Mouse (Mus musculus) CH12.LX (cell line): Measurements from ENCODE around the gene Mettl6. TPM values are rescaled to one million over a fixed set of nuclear protein-coding genes. Genes with fewer than 3 reads are reported as not detected.

Experiments
- DNase-seq: peaks from one replicate; pipeline ENCODE4 v3.0.0-alpha.2; 2013; ENCODE audit errors: extremely low read depth
- H3K27ac ChIP-seq: 2 replicates; pipeline ENCODE4 v1.5.1; 2012; ENCODE audit warnings: low read depth, mild to moderate bottlenecking, control low read depth, moderate library complexity; ENCODE audit not compliant: insufficient read depth
- H3K27me3 ChIP-seq: replicated peaks from 2 replicates; pipeline ENCODE3; 2012; ENCODE audit warnings: inconsistent platforms
- H3K36me3 ChIP-seq, 2 experiments: replicated peaks in 1 of 2; 2 replicates each; pipeline versions ENCODE3 to v1.6.1; 2012; ENCODE audit warnings: inconsistent platforms in 1 of 2, low read length in 1 of 2, mild to moderate bottlenecking in 1 of 2, mixed read lengths in 1 of 2, moderate library complexity in 1 of 2; ENCODE audit not compliant: control insufficient read depth in 1 of 2, insufficient read depth in 1 of 2
- H3K4me1 ChIP-seq, 2 experiments: 2 replicates each; pipeline ENCODE4 v1.6.1; 2012; ENCODE audit warnings: inconsistent platforms in 1 of 2, moderate library complexity in 1 of 2; ENCODE audit not compliant: insufficient read depth in 2 of 2, control insufficient read depth in 1 of 2
- H3K4me2 ChIP-seq: 2 replicates; pipeline ENCODE4 v1.6.1; 2012; ENCODE audit warnings: low read depth, mild to moderate bottlenecking, control low read depth; ENCODE audit not compliant: poor library complexity, insufficient read depth, severe bottlenecking
- H3K4me3 ChIP-seq, 3 experiments: fragments of 150-350 bp in 1 of 3; sonication (generic) in 1 of 3; replicated peaks in 1 of 3; 2 replicates each; pipeline versions ENCODE3 to v1.5.1; 2011 to 2012; ENCODE audit warnings: low read depth in 2 of 3, low read length in 2 of 3, mild to moderate bottlenecking in 2 of 3, moderate library complexity in 2 of 3, control low read depth in 1 of 3, improper control_type of control experiment in 1 of 3, inconsistent platforms in 1 of 3, mixed read lengths in 1 of 3; ENCODE audit not compliant: poor library complexity in 1 of 3
- H3K79me2 ChIP-seq: replicated peaks from 2 replicates; pipeline ENCODE4 v1.6.1; 2012; ENCODE audit warnings: mild to moderate bottlenecking, moderate library complexity; ENCODE audit not compliant: control insufficient read depth, poor library complexity, insufficient read depth, severe bottlenecking; ENCODE audit errors: extremely low read depth
- H3K9ac ChIP-seq: 2 replicates; pipeline ENCODE4 v1.6.1; 2012; ENCODE audit warnings: low read depth, mild to moderate bottlenecking, control low read depth, moderate library complexity; ENCODE audit not compliant: insufficient read depth
- H3K9me3 ChIP-seq: replicated peaks from 2 replicates; pipeline ENCODE3; 2012; ENCODE audit warnings: low read length, inconsistent platforms, mixed read lengths
- BHLHE40 ChIP-seq: IDR thresholded peaks from 2 replicates; pipeline ENCODE4 v1.6.1; 2011; ENCODE audit warnings: mild to moderate bottlenecking, low read depth, low read length, improper control_type of control experiment
- CHD1 ChIP-seq: IDR thresholded peaks from 2 replicates; pipeline ENCODE4 v1.6.1; 2012; ENCODE audit warnings: low read depth, low read length, improper control_type of control experiment, inconsistent platforms
- CHD2 ChIP-seq: IDR thresholded peaks from 2 replicates; pipeline ENCODE4 v1.6.1; 2011; ENCODE audit warnings: low read length, improper control_type of control experiment
- CTCF ChIP-seq, 2 experiments: IDR thresholded peaks in 1 of 2; conservative IDR thresholded peaks in 1 of 2; 2 replicates each; pipeline ENCODE4 v1.5.1; 2011 to 2012; ENCODE audit warnings: low read depth in 2 of 2, low read length in 2 of 2, improper control_type of control experiment in 1 of 2, inconsistent platforms in 1 of 2, mild to moderate bottlenecking in 1 of 2, moderate library complexity in 1 of 2
- E2F4 ChIP-seq: IDR thresholded peaks from 2 replicates; pipeline ENCODE4 v1.6.1; 2011; ENCODE audit warnings: low read depth, low read length, improper control_type of control experiment; ENCODE audit not compliant: insufficient replicate concordance
- ELF1 ChIP-seq: IDR thresholded peaks from 2 replicates; pipeline ENCODE4 v1.6.1; 2014; ENCODE audit warnings: low read depth, mild to moderate bottlenecking, inconsistent platforms, low read length, improper control_type of control experiment
- EP300 ChIP-seq: IDR thresholded peaks from 2 replicates; pipeline ENCODE4 v1.6.1; 2011; ENCODE audit warnings: low read length, improper control_type of control experiment
- ETS1 ChIP-seq: conservative IDR thresholded peaks from 2 replicates; pipeline ENCODE4 v1.6.1; 2012; ENCODE audit warnings: low read depth, mild to moderate bottlenecking, inconsistent platforms, low read length, improper control_type of control experiment, moderate library complexity
- GABPA ChIP-seq: IDR thresholded peaks from 2 replicates; pipeline ENCODE4 v1.6.1; 2012; ENCODE audit warnings: low read depth, low read length, improper control_type of control experiment, inconsistent platforms; ENCODE audit not compliant: insufficient replicate concordance
- HCFC1 ChIP-seq: IDR thresholded peaks from 2 replicates; pipeline ENCODE4 v1.6.1; 2012; ENCODE audit warnings: low read depth, mild to moderate bottlenecking, inconsistent platforms, low read length, improper control_type of control experiment
- IRF4 ChIP-seq: IDR thresholded peaks from 2 replicates; pipeline ENCODE4 v1.6.1; 2014; ENCODE audit warnings: low read depth, mild to moderate bottlenecking, inconsistent platforms, low read length, improper control_type of control experiment
- JUN ChIP-seq: IDR thresholded peaks from 2 replicates; pipeline ENCODE4 v1.6.1; 2011; ENCODE audit warnings: low read depth, mild to moderate bottlenecking, low read length, improper control_type of control experiment, moderate library complexity; ENCODE audit not compliant: insufficient read depth
- MAFK ChIP-seq: IDR thresholded peaks from 2 replicates; pipeline ENCODE4 v1.6.1; 2011; ENCODE audit warnings: low read length, improper control_type of control experiment; ENCODE audit not compliant: insufficient replicate concordance
- MAX ChIP-seq: IDR thresholded peaks from 2 replicates; pipeline ENCODE4 v1.6.1; 2011; ENCODE audit warnings: low read length, improper control_type of control experiment
- MXI1 ChIP-seq: IDR thresholded peaks from 2 replicates; pipeline ENCODE4 v1.6.1; 2011; ENCODE audit warnings: mild to moderate bottlenecking, low read depth, low read length, improper control_type of control experiment
- MYC ChIP-seq: IDR thresholded peaks from 2 replicates; pipeline ENCODE4 v1.6.1; 2011; ENCODE audit warnings: low read depth, mild to moderate bottlenecking, improper control_type of control experiment, low read length
- PAX5 ChIP-seq: IDR thresholded peaks from 2 replicates; pipeline ENCODE4 v1.6.1; 2012; ENCODE audit warnings: low read length, inconsistent platforms, mixed read lengths
- POLR2A ChIP-seq: IDR thresholded peaks from 2 replicates; pipeline ENCODE4 v1.6.1; 2011; ENCODE audit warnings: low read depth, mild to moderate bottlenecking, improper control_type of control experiment, low read length
- POLR2AphosphoS2 ChIP-seq: IDR thresholded peaks from 2 replicates; pipeline ENCODE4 v1.6.1; 2011; ENCODE audit warnings: low read depth, low read length, improper control_type of control experiment
- RAD21 ChIP-seq: IDR thresholded peaks from 2 replicates; pipeline ENCODE4 v1.6.1; 2011; ENCODE audit warnings: low read depth, mild to moderate bottlenecking, low read length, improper control_type of control experiment, moderate library complexity
- RCOR1 ChIP-seq: conservative IDR thresholded peaks from 2 replicates; pipeline ENCODE4 v1.6.1; 2012; ENCODE audit warnings: low read depth, mild to moderate bottlenecking, inconsistent platforms, low read length, improper control_type of control experiment
- SIN3A ChIP-seq: IDR thresholded peaks from 2 replicates; pipeline ENCODE4 v1.6.1; 2012; ENCODE audit warnings: low read length, improper control_type of control experiment, inconsistent platforms
- SMC3 ChIP-seq: IDR thresholded peaks from 2 replicates; pipeline ENCODE4 v1.6.1; 2011; ENCODE audit warnings: low read depth, low read length, improper control_type of control experiment
- TBP ChIP-seq: conservative IDR thresholded peaks from 2 replicates; pipeline ENCODE4 v1.6.1; 2011; ENCODE audit warnings: low read depth, low read length, improper control_type of control experiment
- TCF12 ChIP-seq: IDR thresholded peaks from 2 replicates; pipeline ENCODE4 v1.6.1; 2014; ENCODE audit warnings: low read depth, mild to moderate bottlenecking, inconsistent platforms, low read length, improper control_type of control experiment
- USF1 ChIP-seq: IDR thresholded peaks from 2 replicates; pipeline ENCODE4 v1.6.1; 2014; ENCODE audit warnings: low read depth, mild to moderate bottlenecking, inconsistent platforms, low read length, improper control_type of control experiment
- ZC3H11A ChIP-seq: IDR thresholded peaks from 2 replicates; pipeline ENCODE4 v1.6.1; 2012; ENCODE audit warnings: low read depth, mild to moderate bottlenecking, inconsistent platforms, low read length, improper control_type of control experiment
- ZKSCAN1 ChIP-seq: IDR thresholded peaks from 2 replicates; pipeline ENCODE4 v1.6.1; 2012; ENCODE audit warnings: low read depth, inconsistent platforms, low read length, improper control_type of control experiment, borderline replicate concordance
- ZMIZ1 ChIP-seq: IDR thresholded peaks from 2 replicates; pipeline ENCODE4 v1.6.1; 2012; ENCODE audit warnings: low read depth, mild to moderate bottlenecking, inconsistent platforms, low read length, improper control_type of control experiment
- ZNF384 ChIP-seq: IDR thresholded peaks from 2 replicates; pipeline ENCODE4 v1.6.1; 2012; ENCODE audit warnings: low read depth, low read length, improper control_type of control experiment, inconsistent platforms
- dilution Hi-C: fragments of 300-500 bp; cut with MboI; formaldehyde crosslinking; loops from 2 replicates; pipeline ENCODE4 v1.14.3; 2020; ENCODE audit warnings: low sequenced_read_pairs; ENCODE audit not compliant: extremely low pct_unique_long_range_greater_than_20kb, extremely low pct_ligation_motif_present
- in situ Hi-C: fragments of 300-500 bp; cut with MboI; formaldehyde crosslinking; loops from 3 replicates; pipeline ENCODE4 v1.14.3; 2019; ENCODE audit warnings: low sequenced_read_pairs, low pct_ligation_motif_present, low pct_unique_long_range_greater_than_20kb, mixed read lengths
- polyA plus RNA-seq: library from polyadenylated mRNA; unstranded; fragments of >175 nt; gene quantifications from 2 replicates; pipeline ENCODE4 v1.2.1, GENCODE M21; 2012; ENCODE audit warnings: low read depth; ENCODE audit not compliant: insufficient read length
- total RNA-seq, 2 experiments: library from RNA; depleted of rRNA; stranded (reverse); fragments of 300-350 nt in 1 of 2; fragments of >200 nt in 1 of 2; gene quantifications; 2 replicates each; pipeline ENCODE4 v1.2.3; 2012 to 2014

The Mettl6 gene
- total and polyA plus RNA-seq, 3 experiments: 38.2 to 122 (median 69.8) TPM

DNA sequence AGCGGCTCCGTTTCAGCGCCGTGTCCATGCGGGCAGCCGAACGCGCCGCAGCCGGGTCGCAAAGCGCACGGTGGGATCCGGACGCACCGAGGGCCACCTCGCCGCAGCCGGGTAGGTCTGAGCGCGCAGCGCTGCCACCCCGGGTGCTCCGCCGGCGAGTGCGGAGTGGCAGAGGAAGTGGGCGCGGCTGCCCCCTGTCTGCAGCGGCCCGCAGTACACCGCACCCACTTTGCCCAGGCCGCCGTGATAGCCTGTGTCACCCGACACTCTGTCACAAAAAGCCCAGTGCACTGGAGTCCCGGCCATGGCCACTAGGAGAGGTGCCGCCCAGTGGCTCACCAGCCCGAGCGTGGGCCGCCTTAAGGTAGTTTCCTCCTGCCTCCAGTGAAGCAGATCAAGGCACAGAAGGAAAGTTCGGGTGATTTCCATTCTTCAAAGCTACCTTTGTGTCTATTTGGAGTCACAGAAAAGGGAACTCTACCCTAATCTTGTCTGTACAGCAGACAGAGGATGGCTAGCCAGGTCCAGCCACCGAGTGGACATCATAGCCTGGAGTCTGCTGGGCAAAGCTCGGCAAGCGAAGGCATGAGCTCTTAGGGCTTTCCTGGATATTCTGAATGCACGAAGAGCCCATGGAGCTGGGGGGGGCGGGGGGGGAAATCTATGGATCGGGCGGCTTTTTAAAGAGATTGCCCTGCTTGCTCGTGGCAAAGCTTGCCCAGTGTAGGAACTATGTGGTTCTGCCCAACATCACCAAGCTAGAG, 58.7 kb downstream of the Mettl6 start, which contains the start of gene Sh3bp5 (continued):
- peak; percentile 57 to 97 for TF ChIP-seq CTCF (conservative IDR thresholded peaks at IDR 0.05 in 1 of 2, IDR thresholded peaks at IDR 0.05 in 1 of 2; ENCODE audit: low read depth in 2 of 2, low read length in 2 of 2)
- TF ChIP-seq RAD21: peak; percentile 74
- peak; percentile 92 for TF ChIP-seq SMC3
- no peak for TF ChIP-seq ZKSCAN1
- TF ChIP-seq POLR2AphosphoS2: no peak
- TF ChIP-seq MXI1: peak; percentile 70; the same call in 1 of the 2 replicates
- TF ChIP-seq BHLHE40: peak; percentile 80
- peak; percentile 53; the same call in 1 of the 2 replicates for TF ChIP-seq ETS1
- TF ChIP-seq PAX5: no peak
- no peak for TF ChIP-seq JUN
- TF ChIP-seq POLR2A: peak; percentile 77; the same call in 1 of the 2 replicates
- TF ChIP-seq ZC3H11A: peak; percentile 40
- TF ChIP-seq TBP: no peak
- TF ChIP-seq ZNF384: peak; percentile 61
- peak; percentile 36 for TF ChIP-seq EP300
- no peak for TF ChIP-seq GABPA

DNA sequence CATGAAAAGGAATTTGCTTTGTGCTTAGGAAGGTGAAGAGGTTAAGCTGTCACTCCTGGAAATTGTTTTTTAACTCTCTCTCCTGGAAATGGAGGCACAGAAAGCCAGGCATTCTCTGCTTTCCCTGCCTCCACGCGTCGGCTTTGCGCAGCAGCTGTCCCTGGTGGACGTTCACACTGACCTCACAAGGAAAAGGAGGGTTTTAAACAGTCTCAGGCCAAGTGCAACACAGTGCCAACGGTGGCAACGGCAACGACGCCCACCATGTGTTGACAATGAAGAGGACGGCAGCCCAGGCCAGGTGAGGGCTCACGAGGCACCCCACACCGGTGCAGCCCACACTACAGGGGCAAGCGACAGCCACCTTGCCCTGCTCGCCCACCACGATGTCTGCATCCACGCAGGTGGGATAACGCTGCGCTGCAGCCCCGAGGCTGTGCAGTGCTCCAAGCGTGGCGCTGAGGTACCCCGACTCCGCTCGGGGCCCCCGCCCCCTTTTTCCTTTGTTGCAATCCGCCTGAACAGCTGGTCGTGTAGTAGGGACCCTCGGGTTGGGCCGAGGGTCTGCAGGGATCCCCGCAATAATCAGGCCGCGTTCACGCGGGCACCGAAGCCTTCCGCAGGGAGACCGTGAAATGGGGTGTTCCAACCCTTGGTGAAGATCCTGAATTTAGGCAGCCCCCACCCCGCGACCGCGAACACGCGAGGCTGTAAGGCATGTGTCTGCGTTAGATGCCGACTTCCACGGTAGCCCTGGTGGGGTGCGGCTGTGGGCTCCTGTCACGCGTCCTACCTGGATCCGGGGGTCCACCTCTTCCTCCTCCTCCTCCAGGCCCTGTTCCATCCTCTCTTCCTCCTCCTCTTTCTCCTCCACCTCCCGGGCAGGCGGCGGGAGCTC, 59.6 kb downstream of the Mettl6 start:
- DNase-seq: no peak
- Histone ChIP-seq H3K9ac (peak overlapping the region; percentile 65), H3K9me3 (no peaks in the 10 kb centered on the region), H3K4me1 (peaks cover 9 to 58% of the 10 kb centered on the region in 2 experiments), H3K27me3 (no peaks in the 10 kb centered on the region), H3K4me2 (peak overlapping the region; percentile 48), H3K36me3 (peaks cover 7 to 36% of the 10 kb centered on the region in 2 experiments), H3K79me2 (peaks cover 52% of the 10 kb centered on the region), H3K4me3 (peak overlapping the region; percentile 88 to 100 (median 98)), H3K27ac (peak overlapping the region; percentile 70)
- dilution Hi-C loops (no loop called here), in situ Hi-C loops (no loop called here)
- TF ChIP-seq ZMIZ1: no peak
- TF ChIP-seq RCOR1: no peak
- no peak for TF ChIP-seq CHD2
- TF ChIP-seq IRF4: no peak
- TF ChIP-seq E2F4: no peak
- TF ChIP-seq MAFK: no peak
- peak; percentile 88 for TF ChIP-seq MXI1
- no peak for TF ChIP-seq ETS1
- no peak for TF ChIP-seq HCFC1
- TF ChIP-seq CHD1: no peak
- peak; percentile 56; the same call in 1 of the 2 replicates for TF ChIP-seq MAX
- TF ChIP-seq USF1: no peak
- TF ChIP-seq TCF12: peak; percentile 27; the same call in 1 of the 2 replicates
- TF ChIP-seq SMC3: no peak; the same call in 1 of the 2 replicates
- TF ChIP-seq MYC: peak; percentile 49; the same call in 1 of the 2 replicates
- no peak for TF ChIP-seq TBP
- TF ChIP-seq SIN3A: peak; percentile 77
- TF ChIP-seq JUN: no peak
- no peak for TF ChIP-seq ZNF384
- TF ChIP-seq BHLHE40: no peak
- TF ChIP-seq ELF1: no peak
- no peak for TF ChIP-seq POLR2AphosphoS2
